Mouse (Mus musculus) heart, embryonic 11.5 days (tissue): ENCODE results near the gene Pcsk4. TPM values are rescaled to one million over a fixed set of nuclear protein-coding genes. Genes with fewer than 3 reads are reported as not detected.
"Not testable (repeated sequence)": the region's sequence is repeated elsewhere in the genome, so short reads cannot be mapped to it uniquely, and the experiment has no call there.

Experiments
- ATAC-seq: fragments of 200-750 bp; cut with Nextera tagmentation; replicated peaks from 2 replicates; pipeline ENCODE4 v1.8.0; 2017; ENCODE audit warnings: moderate library complexity; ENCODE audit not compliant: insufficient number of reproducible peaks, low FRiP score, low TSS enrichment
- H3K27ac ChIP-seq: fragments of 300-500 bp; sonication (generic); 2 replicates; pipeline ENCODE4 v1.5.1; 2014; ENCODE audit warnings: mild to moderate bottlenecking, low read depth, low read length
- H3K27me3 ChIP-seq: fragments of 300-500 bp; sonication (generic); 2 replicates; pipeline ENCODE4 v1.6.1; 2014; ENCODE audit warnings: mild to moderate bottlenecking, low read length, mixed read lengths; ENCODE audit not compliant: control insufficient read depth, insufficient read depth
- H3K36me3 ChIP-seq: fragments of 300-500 bp; sonication (generic); 2 replicates; pipeline ENCODE4 v1.6.1; 2014; ENCODE audit warnings: mild to moderate bottlenecking, low read length, moderate library complexity, mixed read lengths; ENCODE audit not compliant: control insufficient read depth, insufficient read depth
- H3K4me1 ChIP-seq: fragments of 300-500 bp; sonication (generic); 2 replicates; pipeline ENCODE4 v1.6.1; 2014; ENCODE audit warnings: low read length; ENCODE audit not compliant: control insufficient read depth, insufficient read depth
- H3K4me2 ChIP-seq: fragments of 300-500 bp; sonication (generic); 2 replicates; pipeline ENCODE4 v1.6.1; 2014; ENCODE audit warnings: mild to moderate bottlenecking, moderate library complexity
- H3K4me3 ChIP-seq: fragments of 300-500 bp; sonication (generic); 2 replicates; pipeline ENCODE4 v1.5.1; 2014; ENCODE audit warnings: low read depth, low read length
- H3K9ac ChIP-seq: fragments of 300-500 bp; sonication (generic); 2 replicates; pipeline ENCODE4 v1.6.1; 2014; ENCODE audit warnings: mild to moderate bottlenecking, low read depth, low read length, moderate library complexity
- H3K9me3 ChIP-seq: fragments of 300-500 bp; sonication (generic); replicated peaks from 2 replicates; pipeline ENCODE4 v1.6.1; 2016; ENCODE audit warnings: low read length; ENCODE audit not compliant: control insufficient read depth
- WGBS: fragments of 180-500 bp; shearing (Covaris S2); extraction: QIAGEN DNeasy Blood & Tissue Kit; methylation state at CpG from one replicate; pipeline ENCODE4 v1.1.7; 2014; ENCODE audit not compliant: insufficient replicate concordance; 5-methylcytosine and 5-hydroxymethylcytosine counted together
- polyA plus RNA-seq: library from polyadenylated mRNA; unstranded; fragments of >200 nt; fragmentation: Nextera tagmentation; extraction: Ambion mirVana; gene quantifications from 2 replicates; pipeline ENCODE4 v1.2.1, GENCODE M21; 2014

Gene Pcsk4
- polyA plus RNA-seq, 1 experiment from 2014 or later = 1.6 TPM

DNA sequence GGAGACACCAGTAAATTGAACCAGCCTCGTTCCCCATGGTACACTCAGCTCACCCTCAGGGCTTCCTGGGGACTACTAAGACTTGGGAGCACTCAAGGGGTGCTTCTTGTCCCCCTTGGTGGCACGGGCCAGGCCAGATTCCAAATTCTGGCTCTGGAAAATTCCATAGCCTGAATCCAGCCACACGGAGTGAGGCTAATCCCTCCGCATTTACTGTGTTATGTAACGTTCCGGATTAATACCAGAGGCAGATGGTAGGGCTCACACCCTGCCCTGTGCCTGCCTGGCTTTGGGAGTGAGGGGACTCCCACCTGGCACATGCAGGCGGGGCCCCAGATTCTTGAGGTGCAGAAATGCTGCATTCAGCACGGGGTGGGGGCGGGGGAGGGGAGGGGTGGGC lies 26.1 kb upstream of the Pcsk4 start:
- 11% methylated on average over 9 of the region's 9 CpGs for WGBS
- Histone ChIP-seq H3K9ac (no peak overlapping the region), H3K27ac (no peak overlapping the region), H3K9me3 (no peaks in the 10 kb centered on the region), H3K4me2 (no peak overlapping the region), H3K36me3 (no peaks in the 10 kb centered on the region), H3K4me1 (peaks cover 9% of the 10 kb centered on the region), H3K4me3 (no peak overlapping the region), H3K27me3 (peaks cover 93% of the 10 kb centered on the region)
- ATAC-seq = no peak

DNA sequence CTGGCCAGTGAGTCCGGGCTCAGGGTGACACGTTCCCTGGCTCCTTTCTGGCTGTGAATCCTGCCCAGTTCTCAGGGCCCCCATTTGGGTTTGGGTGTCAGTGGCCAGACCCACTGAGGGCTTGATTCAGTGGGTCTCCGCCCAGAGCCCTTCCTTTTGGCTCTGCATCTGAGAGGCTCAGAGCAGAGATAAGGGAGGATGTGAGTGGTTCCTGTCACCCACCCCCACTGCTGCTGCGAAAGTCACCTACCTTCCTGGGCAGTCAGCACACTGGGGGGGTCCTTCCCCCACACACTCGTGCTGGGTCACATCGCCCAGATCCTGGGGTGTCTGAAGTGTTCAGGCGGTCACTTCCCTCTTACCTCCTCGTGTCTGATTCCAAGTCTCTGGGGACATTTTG lies 23.4 kb upstream of the Pcsk4 start:
- no peak overlapping the region for H3K4me3 ChIP-seq
- H3K27ac ChIP-seq = no peak overlapping the region
- peaks cover 22% of the 10 kb centered on the region for H3K4me1 ChIP-seq
- no peaks in the 10 kb centered on the region for H3K9me3 ChIP-seq
- no peak overlapping the region for H3K4me2 ChIP-seq
- ATAC-seq = no peak
- 44% methylated on average over 8 of the region's 8 CpGs for WGBS
- peaks cover 91% of the 10 kb centered on the region for H3K27me3 ChIP-seq
- H3K36me3 ChIP-seq = no peaks in the 10 kb centered on the region
- no peak overlapping the region for H3K9ac ChIP-seq

DNA sequence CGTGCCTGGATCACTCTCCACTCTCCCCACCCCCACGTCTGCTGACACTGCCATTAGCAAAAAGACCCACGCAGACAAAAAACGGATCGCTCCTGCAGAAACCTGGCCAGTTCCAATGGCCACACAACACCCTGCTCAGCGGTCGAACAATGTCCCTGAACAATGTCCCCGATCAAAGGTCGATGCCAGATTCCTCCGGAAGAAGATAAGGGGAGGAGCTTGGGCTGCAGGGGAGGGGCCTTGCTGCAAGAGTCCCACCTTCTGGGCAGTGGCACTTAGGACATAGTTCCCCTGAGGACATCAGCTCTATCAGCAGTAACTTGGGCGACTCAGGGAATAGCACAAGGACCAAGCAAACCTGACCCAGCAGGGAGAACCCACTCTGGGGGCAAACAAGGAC lies 22.6 kb upstream of the Pcsk4 start:
- H3K27me3 ChIP-seq = peaks cover 90% of the 10 kb centered on the region
- no peak for ATAC-seq
- H3K36me3 ChIP-seq = no peaks in the 10 kb centered on the region
- no peaks in the 10 kb centered on the region for H3K9me3 ChIP-seq
- peaks cover 24% of the 10 kb centered on the region for H3K4me1 ChIP-seq
- no peak overlapping the region for H3K4me3 ChIP-seq
- 27% methylated on average over 11 of the region's 11 CpGs for WGBS
- no peak overlapping the region for H3K27ac ChIP-seq
- H3K4me2 ChIP-seq = no peak overlapping the region
- H3K9ac ChIP-seq = no peak overlapping the region

DNA sequence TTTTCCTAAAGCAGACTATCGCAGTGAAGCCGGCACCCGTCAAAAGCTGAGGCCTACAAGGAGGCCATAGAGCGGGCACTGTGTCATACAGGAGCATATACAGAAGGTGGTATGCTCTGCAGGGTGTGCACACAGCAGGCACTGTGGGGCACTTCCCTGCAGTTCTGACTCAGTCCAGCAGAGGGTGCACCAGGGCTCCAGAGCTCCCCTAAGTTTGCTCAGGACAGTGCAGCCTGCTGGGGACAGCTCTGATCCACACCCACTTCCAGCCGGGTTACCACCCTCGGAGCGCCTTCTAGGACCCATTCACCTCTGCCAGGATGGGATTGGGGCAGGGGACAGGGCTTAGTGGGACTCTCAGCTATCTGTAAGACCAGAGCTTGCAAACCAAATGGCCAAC lies 21.0 kb upstream of the Pcsk4 start:
- Histone ChIP-seq H3K27ac (no peak overlapping the region), H3K27me3 (peaks cover 87% of the 10 kb centered on the region), H3K36me3 (no peaks in the 10 kb centered on the region), H3K4me2 (no peak overlapping the region), H3K9me3 (no peaks in the 10 kb centered on the region), H3K9ac (no peak overlapping the region), H3K4me3 (no peak overlapping the region), H3K4me1 (peaks cover 15% of the 10 kb centered on the region)
- 7% methylated on average over 7 of the region's 7 CpGs for WGBS
- ATAC-seq = 0 out of 2 replicates have a peak, but pooled peaks have one; percentile 9

DNA sequence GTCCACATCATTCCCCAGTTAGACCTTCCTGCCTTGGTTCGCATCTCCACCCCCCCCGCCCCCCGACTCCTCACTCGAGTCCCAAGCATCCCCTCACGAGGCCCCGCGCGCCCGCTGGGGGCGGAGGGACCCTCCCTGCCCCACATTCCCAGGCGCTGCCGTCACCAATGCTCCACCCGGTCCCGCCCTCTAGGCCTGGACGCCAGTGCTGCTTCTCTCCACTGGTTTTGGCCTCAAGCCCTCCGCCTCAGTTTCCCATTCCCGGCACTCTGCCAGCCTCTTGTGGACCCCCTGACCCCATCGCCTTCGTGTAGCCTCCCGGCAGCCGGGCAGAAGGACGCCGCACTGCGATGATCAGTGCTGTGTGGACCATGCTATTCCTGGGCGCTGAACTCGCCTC lies 19.7 kb upstream of the Pcsk4 start:
- Histone ChIP-seq H3K27ac (no peak overlapping the region), H3K4me1 (peaks cover 22% of the 10 kb centered on the region), H3K4me2 (peak overlapping the region; percentile 70), H3K27me3 (peaks cover 90% of the 10 kb centered on the region), H3K4me3 (peak overlapping the region; percentile 43), H3K9me3 (no peaks in the 10 kb centered on the region), H3K9ac (peak overlapping the region; percentile 43; the same call in 1 of the 2 replicates), H3K36me3 (no peaks in the 10 kb centered on the region)
- no peak for ATAC-seq
- 13% methylated on average over 26 of the region's 26 CpGs for WGBS

DNA sequence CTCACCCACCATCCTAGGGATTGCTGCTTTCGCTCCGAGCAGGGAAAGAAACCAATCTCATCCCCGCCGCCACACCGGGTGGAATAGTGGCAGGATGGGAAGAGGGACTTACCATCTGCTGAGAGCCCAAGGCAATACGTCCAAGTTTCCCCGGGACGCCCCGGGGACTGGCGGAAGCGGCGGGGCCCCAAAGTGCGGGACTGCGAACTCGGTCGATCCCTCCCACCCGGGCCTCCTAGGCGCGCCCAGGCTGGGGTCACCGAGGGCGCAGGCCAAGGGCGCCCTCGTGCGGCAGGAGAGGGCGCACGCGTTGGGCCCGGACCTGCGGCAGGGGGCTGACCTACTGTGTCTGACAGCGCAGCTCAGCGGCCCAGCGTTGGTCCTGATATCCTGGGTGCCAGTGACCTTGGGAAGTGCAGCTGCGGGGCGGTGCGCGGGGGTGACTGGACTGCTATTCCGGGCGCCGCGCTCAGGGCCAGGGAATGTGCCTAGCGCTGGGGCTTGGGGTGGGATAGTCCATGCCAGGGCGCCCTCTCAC lies 19.0 kb upstream of the Pcsk4 start, which contains the start of gene Adamtsl5:
Gene Adamtsl5 (minus strand): TSS at position 169 of the 538 bp plus-strand sequence.
- peak within 1 kb of the TSS; percentile 43 for H3K4me3 ChIP-seq
- no peaks in the 10 kb centered on the region for H3K36me3 ChIP-seq
- H3K9ac ChIP-seq = peak within 1 kb of the TSS; percentile 43; the same call in 1 of the 2 replicates
- WGBS = under 1% methylated on average over 42 of the region's 42 CpGs
- H3K27ac ChIP-seq = no peak within 1 kb of the TSS
- no peaks in the 10 kb centered on the region for H3K9me3 ChIP-seq
- H3K4me1 ChIP-seq = peaks cover 28% of the 10 kb centered on the region
- ATAC-seq = peak; percentile 39; the same call in 1 of the 2 replicates
- peaks cover 91% of the 10 kb centered on the region for H3K27me3 ChIP-seq
- H3K4me2 ChIP-seq = peak within 1 kb of the TSS; percentile 70

DNA sequence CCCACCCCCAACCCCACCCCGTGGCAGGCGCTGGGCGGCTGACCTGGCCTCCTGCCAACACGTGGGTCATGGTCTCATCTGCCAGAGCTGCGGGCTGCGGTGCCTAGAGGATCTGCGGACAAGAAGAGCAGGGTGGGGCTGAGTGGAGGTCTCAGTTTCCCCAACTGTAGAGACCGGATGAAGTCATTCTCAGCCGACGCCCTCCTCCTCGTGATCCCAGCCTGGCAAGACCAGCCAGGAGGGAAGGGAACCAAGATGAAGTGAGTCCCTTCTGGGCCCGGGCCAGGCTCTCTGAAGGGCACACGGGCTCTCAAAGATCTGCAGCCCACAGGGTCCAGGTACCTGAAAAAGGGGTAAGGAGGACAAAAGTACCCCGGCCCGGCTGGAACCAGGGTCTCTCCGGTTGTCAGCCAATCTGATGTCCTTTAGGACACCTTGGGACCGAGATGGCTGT lies 18.2 kb upstream of the Pcsk4 start:
- Histone ChIP-seq H3K27ac (no peak overlapping the region), H3K4me1 (peaks cover 34% of the 10 kb centered on the region), H3K4me2 (peak overlapping the region; percentile 70), H3K9ac (no peak overlapping the region; the same call in 1 of the 2 replicates), H3K9me3 (no peaks in the 10 kb centered on the region), H3K4me3 (peak overlapping the region; percentile 43), H3K36me3 (no peaks in the 10 kb centered on the region), H3K27me3 (peaks cover 94% of the 10 kb centered on the region)
- WGBS = 14% methylated on average over 17 of the region's 17 CpGs
- ATAC-seq = no peak

DNA sequence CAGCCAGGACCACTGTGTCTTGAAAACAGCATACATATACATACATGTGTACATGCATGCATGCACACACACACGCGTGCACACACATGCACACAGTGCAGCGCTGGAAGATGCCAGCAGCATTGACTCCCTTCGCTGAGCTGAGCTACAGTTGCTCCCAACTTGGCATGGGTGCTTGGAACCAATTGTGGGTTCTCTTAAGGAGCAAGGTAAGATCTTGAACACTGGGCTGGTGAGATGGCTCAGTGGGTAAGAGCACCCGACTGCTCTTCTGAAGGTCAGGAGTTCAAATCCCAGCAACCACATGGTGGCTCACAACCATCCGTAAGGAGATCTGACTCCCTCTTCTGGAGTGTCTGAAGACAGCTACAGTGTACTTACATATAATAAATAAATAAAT lies 16.6 kb upstream of the Pcsk4 start:
- H3K4me3 ChIP-seq, H3K4me2 ChIP-seq, H3K9me3 ChIP-seq, H3K9ac ChIP-seq, ATAC-seq, H3K36me3 ChIP-seq, H3K27ac ChIP-seq: not testable (repeated sequence)
- WGBS = 76% methylated on average over 5 of the region's 6 CpGs
- H3K27me3 ChIP-seq = peaks cover 94% of the 10 kb centered on the region
- peaks cover 43% of the 10 kb centered on the region for H3K4me1 ChIP-seq

DNA sequence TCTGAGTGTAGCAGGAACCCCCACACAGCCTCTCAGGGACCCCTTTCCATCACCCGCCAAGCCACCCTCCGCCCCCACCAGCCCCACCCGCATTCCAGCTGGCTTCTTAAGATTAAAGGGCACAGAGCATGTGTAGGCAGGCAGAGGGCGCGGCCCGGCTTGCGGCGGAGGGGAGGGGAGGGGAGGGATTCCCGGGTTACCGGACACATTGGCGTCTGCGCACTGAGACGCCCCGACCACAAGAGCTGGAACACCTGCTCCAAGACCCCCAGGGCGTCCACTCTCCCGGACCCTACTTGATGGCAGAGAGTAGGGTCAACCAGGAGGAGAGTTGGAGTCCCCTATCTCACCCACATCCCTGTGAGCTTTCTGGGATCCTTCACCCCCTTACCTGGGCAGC lies 15.8 kb upstream of the Pcsk4 start:
- Histone ChIP-seq H3K4me3 (peak overlapping the region; percentile 10; the same call in 1 of the 2 replicates), H3K9ac (no peak overlapping the region)
- 0% methylated on average over 15 of the region's 16 CpGs for WGBS

More for the DNA sequence above, 15.8 kb upstream of the Pcsk4 start:
- no peaks in the 10 kb centered on the region for H3K36me3 ChIP-seq
- H3K9me3 ChIP-seq = no peaks in the 10 kb centered on the region
- H3K27me3 ChIP-seq = peaks cover 96% of the 10 kb centered on the region
- H3K27ac ChIP-seq = no peak overlapping the region
- ATAC-seq = no peak
- peaks cover 43% of the 10 kb centered on the region for H3K4me1 ChIP-seq
- H3K4me2 ChIP-seq = peak overlapping the region; percentile 12
